Mouse (Mus musculus): Measurements from ENCODE around the gene Gimap3. TPM values are rescaled to one million over a fixed set of nuclear protein-coding genes. Genes with fewer than 3 reads are reported as not detected.
A peak's percentile ranks its signal among the peaks of the same experiment; 100 is the strongest.

The Gimap3 gene
- polyA plus RNA-seq, 1 experiment from 2014 or later = 0.11 TPM

GRCm38 (mm10) chr6:48739780-48740055, 30.9 kb downstream of the Gimap3 start:
- H3K4me1 ChIP-seq = peaks cover 19% of the 10 kb centered on the region
- no peak overlapping the region for H3K27ac ChIP-seq
- H3K9me3 ChIP-seq = no peaks in the 10 kb centered on the region
- DNase-seq (ENCODE audit: low spot score) = peak; percentile 24
- peaks cover 6% of the 10 kb centered on the region; the same call in 1 of the 2 replicates for H3K36me3 ChIP-seq
- H3K4me3 ChIP-seq = 0 out of 2 replicates have a peak overlapping the region, but pooled peaks have one; percentile 22
- H3K27me3 ChIP-seq (ENCODE audit: insufficient read depth, poor library complexity, severe bottlenecking) = peaks cover 34% of the 10 kb centered on the region
- WGBS = 81% methylated on average over 3 of the region's 3 CpGs

GRCm38 (mm10) chr6:48738961-48739779, 31.5 kb downstream of the Gimap3 start, which contains the start of gene Gimap1:
Gimap1 (plus strand) TSS chr6:48739054.
- WGBS = 58% methylated on average over 15 of the region's 15 CpGs
- Histone ChIP-seq H3K9me3 (no peaks in the 10 kb centered on the region), H3K4me3 (peak within 1 kb of the TSS; percentile 42), H3K27ac (no peak within 1 kb of the TSS), H3K36me3 (peaks cover 6% of the 10 kb centered on the region; the same call in 1 of the 2 replicates), H3K4me1 (peaks cover 19% of the 10 kb centered on the region), H3K27me3 (ENCODE audit: insufficient read depth, poor library complexity, severe bottlenecking) (peaks cover 34% of the 10 kb centered on the region)
- peak; percentile 73 for DNase-seq (ENCODE audit: low spot score)

GRCm38 (mm10) chr6:48737688-48738087, 33.0 kb downstream of the Gimap3 start:
- WGBS = 73% methylated on average over 5 of the region's 5 CpGs
- no peak for DNase-seq (ENCODE audit: low spot score)

GRCm38 (mm10) chr6:48737053-48737452, 33.6 kb downstream of the Gimap3 start:
- Histone ChIP-seq H3K4me1 (peaks cover 9% of the 10 kb centered on the region; the same call in 1 of the 2 replicates), H3K27ac (no peak overlapping the region), H3K4me3 (no peak overlapping the region), H3K36me3 (no peaks in the 10 kb centered on the region; the same call in 1 of the 2 replicates), H3K27me3 (ENCODE audit: insufficient read depth, poor library complexity, severe bottlenecking) (peaks cover 15% of the 10 kb centered on the region), H3K9me3 (no peaks in the 10 kb centered on the region)
- WGBS = 84% methylated on average over 2 of the region's 2 CpGs
- DNase-seq (ENCODE audit: low spot score) = no peak

More at GRCm38 (mm10) chr6:48737688-48738087, 33.0 kb downstream of the Gimap3 start:
- H3K4me1 ChIP-seq = peaks cover 15% of the 10 kb centered on the region
- peaks cover 21% of the 10 kb centered on the region for H3K27me3 ChIP-seq (ENCODE audit: insufficient read depth, poor library complexity, severe bottlenecking)
- H3K9me3 ChIP-seq = no peaks in the 10 kb centered on the region
- H3K27ac ChIP-seq = no peak overlapping the region
- no peak overlapping the region for H3K4me3 ChIP-seq
- peaks cover 3% of the 10 kb centered on the region; the same call in 1 of the 2 replicates for H3K36me3 ChIP-seq

- H3K4me3 ChIP-seq = no peak overlapping the region
- no peaks in the 10 kb centered on the region for H3K27me3 ChIP-seq (ENCODE audit: insufficient read depth, poor library complexity, severe bottlenecking)
- H3K36me3 ChIP-seq = no peaks in the 10 kb centered on the region
- WGBS = 72% methylated on average over 1 of the region's 1 CpGs
- H3K9me3 ChIP-seq = no peaks in the 10 kb centered on the region
- no peak overlapping the region for H3K27ac ChIP-seq
- no peak for DNase-seq (ENCODE audit: low spot score)
- no peaks in the 10 kb centered on the region for H3K4me1 ChIP-seq
Measured at GRCm38 (mm10) chr6:48733660-48734059, 37.0 kb downstream of the Gimap3 start.

- Histone ChIP-seq H3K4me1 (no peaks in the 10 kb centered on the region), H3K36me3 (no peaks in the 10 kb centered on the region), H3K27ac (no peak overlapping the region), H3K27me3 (ENCODE audit: insufficient read depth, poor library complexity, severe bottlenecking) (no peaks in the 10 kb centered on the region), H3K9me3 (no peaks in the 10 kb centered on the region), H3K4me3 (no peak overlapping the region)
- DNase-seq (ENCODE audit: low spot score) = no peak
- WGBS = 51% methylated on average over 8 of the region's 8 CpGs
Measured at GRCm38 (mm10) chr6:48732864-48733304, 37.8 kb downstream of the Gimap3 start.

GRCm38 (mm10) chr6:48727761-48728160, 42.9 kb downstream of the Gimap3 start:
- no peaks in the 10 kb centered on the region for H3K27me3 ChIP-seq (ENCODE audit: insufficient read depth, poor library complexity, severe bottlenecking)
- no peaks in the 10 kb centered on the region for H3K36me3 ChIP-seq
- DNase-seq (ENCODE audit: low spot score) = no peak
- WGBS = 87% methylated on average over 5 of the region's 5 CpGs
- no peak overlapping the region for H3K4me3 ChIP-seq
- H3K27ac ChIP-seq = no peak overlapping the region
- H3K4me1 ChIP-seq = peaks cover 9% of the 10 kb centered on the region
- no peaks in the 10 kb centered on the region for H3K9me3 ChIP-seq

- Histone ChIP-seq H3K4me3 (no peak overlapping the region), H3K27me3 (ENCODE audit: insufficient read depth, poor library complexity, severe bottlenecking) (no peaks in the 10 kb centered on the region), H3K36me3 (no peaks in the 10 kb centered on the region), H3K4me1 (peaks cover 9% of the 10 kb centered on the region), H3K27ac (no peak overlapping the region; the same call in 1 of the 2 replicates), H3K9me3 (no peaks in the 10 kb centered on the region)
- WGBS = 0% methylated on average over 1 of the region's 1 CpGs
- no peak for DNase-seq (ENCODE audit: low spot score)
Measured at GRCm38 (mm10) chr6:48725476-48725875, 45.2 kb downstream of the Gimap3 start.

GRCm38 (mm10) chr6:48723468-48723867, 47.2 kb downstream of the Gimap3 start:
- Histone ChIP-seq H3K27ac (no peak overlapping the region), H3K36me3 (no peaks in the 10 kb centered on the region), H3K9me3 (no peaks in the 10 kb centered on the region), H3K4me1 (peaks cover 9% of the 10 kb centered on the region), H3K4me3 (no peak overlapping the region), H3K27me3 (ENCODE audit: insufficient read depth, poor library complexity, severe bottlenecking) (no peaks in the 10 kb centered on the region)
- 73% methylated on average over 8 of the region's 8 CpGs for WGBS
- no peak for DNase-seq (ENCODE audit: low spot score)

GRCm38 (mm10) chr6:48720326-48720725, 50.3 kb downstream of the Gimap3 start:
- DNase-seq (ENCODE audit: low spot score) = no peak
- Histone ChIP-seq H3K27me3 (ENCODE audit: insufficient read depth, poor library complexity, severe bottlenecking) (no peaks in the 10 kb centered on the region), H3K4me3 (no peak overlapping the region), H3K9me3 (no peaks in the 10 kb centered on the region), H3K27ac (no peak overlapping the region), H3K4me1 (peaks cover 2% of the 10 kb centered on the region; the same call in 1 of the 2 replicates), H3K36me3 (no peaks in the 10 kb centered on the region)
- WGBS = 84% methylated on average over 4 of the region's 4 CpGs

GRCm38 (mm10) chr6:48718455-48718854, 52.2 kb downstream of the Gimap3 start, which contains the start of the genes Gm28053 and Gimap7:
Gm28053 (plus strand) TSS chr6:48718607.
Gimap7 (plus strand) TSS chr6:48718621.
- DNase-seq (ENCODE audit: low spot score) = no peak
- no peaks in the 10 kb centered on the region for H3K36me3 ChIP-seq
- WGBS = 55% methylated on average over 2 of the region's 2 CpGs
- no peaks in the 10 kb centered on the region for H3K27me3 ChIP-seq (ENCODE audit: insufficient read depth, poor library complexity, severe bottlenecking)
- no peak within 1 kb of the TSS for H3K4me3 ChIP-seq
- H3K4me1 ChIP-seq = no peaks in the 10 kb centered on the region
- no peaks in the 10 kb centered on the region for H3K9me3 ChIP-seq
- H3K27ac ChIP-seq = no peak within 1 kb of the TSS

Measured in heart, embryonic 10.5 days (tissue).